26 mouse cellular contexts compared by ENCODE assay signal in genomic region chr12:104057531-104057930, GRCm38 (mm10). TPM values are rescaled to one million over a fixed set of nuclear protein-coding genes. Genes with fewer than 3 reads are reported as not detected.
DNase-seq lines count a peak whose midpoint lies in the region; ATAC-seq lines count a peak whose summit lies in the region.
"Had no signal": no experiment of that assay in that cellular context is flagged by ENCODE, and none has a peak within 500 bp of the region (broad histone marks: within the 10 kb centered on the region; RNA-seq: fewer than 3 reads in every experiment).

No protein-coding gene starts in this region.

- peak overlapping the region; percentile 63 for H3K27ac ChIP-seq in heart, embryonic 13.5 days (replicated peaks)
- H3K27ac ChIP-seq in hindbrain, embryonic 16.5 days (ENCODE audit: low read depth, low read length): no peak overlapping the region
- H3K27ac ChIP-seq: embryonic facial prominence, embryonic 13.5 days; hindbrain, embryonic 14.5 days; limb, embryonic 12.5 days; liver, embryonic 13.5 days; lung, embryonic 15.5 days; midbrain, embryonic 13.5 days; stomach, embryonic 15.5 days had no signal

- peak; percentile 16 to 21 for DNase-seq in cerebellum, postnatal 10 days
- no peak for DNase-seq in cerebellum, adult 8-10 months
- DNase-seq in heart, postnatal 36 days: no peak
- DNase-seq in CD4-positive helper T cell, adult 2 months (ENCODE audit: low read depth, low spot score): peak; percentile 66
- DNase-seq in lung, postnatal 36 days: no peak
- DNase-seq: cerebellum, adult 9-10 months; layer of hippocampus, adult 9-11 months; liver, embryonic 13.5 days; thymus, adult 2 months had no signal

- WGBS in heart, embryonic 13.5 days: 60% methylated on average over 7 of the region's 7 CpGs
- WGBS in hindbrain, embryonic 16.5 days: 84% methylated on average over 7 of the region's 7 CpGs

- H3K27me3 ChIP-seq in heart, embryonic 13.5 days (replicated peaks): peaks cover 54% of the 10 kb centered on the region
- no peaks in the 10 kb centered on the region for H3K27me3 ChIP-seq in hindbrain, embryonic 16.5 days (replicated peaks; ENCODE audit: control insufficient read depth, insufficient read depth, low read length)
- H3K27me3 ChIP-seq: embryonic facial prominence, embryonic 13.5 days; limb, embryonic 12.5 days; liver, embryonic 13.5 days; lung, embryonic 15.5 days; midbrain, embryonic 13.5 days; stomach, embryonic 15.5 days had no signal

- H3K9me3 ChIP-seq in heart, embryonic 13.5 days: no peaks in the 10 kb centered on the region
- no peaks in the 10 kb centered on the region for H3K9me3 ChIP-seq in hindbrain, embryonic 16.5 days (ENCODE audit: control insufficient read depth, low read length)
- H3K9me3 ChIP-seq: embryonic facial prominence, embryonic 13.5 days; limb, embryonic 12.5 days; liver, embryonic 13.5 days; lung, embryonic 15.5 days; midbrain, embryonic 13.5 days; stomach, embryonic 15.5 days had no signal

- H3K9ac ChIP-seq in heart, embryonic 13.5 days: peak overlapping the region; percentile 50; the same call in 1 of the 2 replicates
- no peak overlapping the region for H3K9ac ChIP-seq in hindbrain, embryonic 16.5 days (ENCODE audit: low read depth, low read length)
- H3K9ac ChIP-seq: embryonic facial prominence, embryonic 13.5 days; hindbrain, embryonic 14.5 days; limb, embryonic 12.5 days; liver, embryonic 13.5 days; lung, embryonic 15.5 days; midbrain, embryonic 13.5 days; stomach, embryonic 15.5 days had no signal

- H3K4me2 ChIP-seq in heart, embryonic 13.5 days: no peak overlapping the region
- H3K4me2 ChIP-seq in hindbrain, embryonic 16.5 days (ENCODE audit: low read length): no peak overlapping the region
- H3K4me2 ChIP-seq: embryonic facial prominence, embryonic 13.5 days; hindbrain, embryonic 14.5 days; limb, embryonic 12.5 days; liver, embryonic 13.5 days; lung, embryonic 15.5 days; midbrain, embryonic 13.5 days; stomach, embryonic 15.5 days had no signal

- ATAC-seq in heart, embryonic 13.5 days (ENCODE audit: extremely low read depth, insufficient number of reproducible peaks, low FRiP score, low TSS enrichment): no peak
- peak; percentile 17 for ATAC-seq in megakaryocyte, adult 5-6 weeks (ENCODE audit: poor library complexity, severe bottlenecking)
- ATAC-seq in hindbrain, embryonic 16.5 days: no peak
- ATAC-seq: intestine, embryonic 16.5 days; midbrain, embryonic 13.5 days had no signal

- intact Hi-C loops in heart, postnatal 36 days (cut with DNase I): no loop called here

- H3K4me3 ChIP-seq in heart, embryonic 13.5 days: no peak overlapping the region
- H3K4me3 ChIP-seq in hindbrain, embryonic 16.5 days (ENCODE audit: low read length): no peak overlapping the region
- H3K4me3 ChIP-seq: embryonic facial prominence, embryonic 13.5 days; limb, embryonic 12.5 days; liver, embryonic 13.5 days; lung, embryonic 15.5 days; midbrain, embryonic 13.5 days; stomach, embryonic 15.5 days had no signal

- no peaks in the 10 kb centered on the region for H3K36me3 ChIP-seq in heart, embryonic 13.5 days
- H3K36me3 ChIP-seq in hindbrain, embryonic 16.5 days (ENCODE audit: control insufficient read depth, insufficient read depth, low read length): no peaks in the 10 kb centered on the region
- H3K36me3 ChIP-seq: embryonic facial prominence, embryonic 13.5 days; limb, embryonic 12.5 days; liver, embryonic 13.5 days; lung, embryonic 15.5 days; midbrain, embryonic 13.5 days; stomach, embryonic 15.5 days had no signal

- H3K4me1 ChIP-seq in heart, embryonic 13.5 days: peaks cover 20% of the 10 kb centered on the region
- H3K4me1 ChIP-seq in hindbrain, embryonic 16.5 days (ENCODE audit: control insufficient read depth, insufficient read depth, low read depth, low read length): no peaks in the 10 kb centered on the region
- H3K4me1 ChIP-seq: embryonic facial prominence, embryonic 13.5 days; limb, embryonic 12.5 days; liver, embryonic 13.5 days; lung, embryonic 15.5 days; midbrain, embryonic 13.5 days; stomach, embryonic 15.5 days had no signal

RNA-seq across cellular contexts. Expression of gene Serpina12, which starts 13.3 kb away (rescaled TPM):
- polyA plus RNA-seq in heart, embryonic 13.5 days (2015; fragmentation: Nextera tagmentation; extraction: Ambion mirVana): 0.04 TPM in 1 of 2 replicates, not detected in the other
- total RNA-seq in heart, postnatal 36 days (2021): not detected
- total RNA-seq in megakaryocyte, adult 5-6 weeks (2015): 0.05 and 0.07 TPM in 2 replicates
- not detected in 2 replicates for total RNA-seq in megakaryocyte, adult 5-6 weeks (2017)
- not detected in 2 replicates for polyA plus RNA-seq in hindbrain, embryonic 16.5 days (2015; fragmentation: Nextera tagmentation; extraction: Ambion mirVana)
- total RNA-seq: gastrocnemius, postnatal 4 days; heart, postnatal 14 days; left cerebral cortex, adult 8-10 months had no signal
- polyA plus RNA-seq: embryonic facial prominence, embryonic 13.5 days; hindbrain, embryonic 14.5 days; intestine, embryonic 16.5 days; kidney, embryonic 14.5 days; limb, embryonic 12.5 days; liver, embryonic 13.5 days; lung, embryonic 15.5 days; midbrain, embryonic 13.5 days; neural tube, embryonic 14.5 days; stomach, embryonic 15.5 days had no signal

RNA-seq across cellular contexts. Expression of gene Serpina5, which starts 43.4 kb away (rescaled TPM):
- polyA plus RNA-seq in heart, embryonic 13.5 days (2015; fragmentation: Nextera tagmentation; extraction: Ambion mirVana): not detected in 2 replicates
- not detected for total RNA-seq in heart, postnatal 36 days (2021)
- total RNA-seq in megakaryocyte, adult 5-6 weeks (2015): not detected in 2 replicates
- total RNA-seq in megakaryocyte, adult 5-6 weeks (2017): not detected in 2 replicates
- polyA plus RNA-seq in hindbrain, embryonic 16.5 days (2015; fragmentation: Nextera tagmentation; extraction: Ambion mirVana): not detected in 2 replicates
- total RNA-seq: gastrocnemius, postnatal 4 days; heart, postnatal 14 days; left cerebral cortex, adult 8-10 months had no signal
- polyA plus RNA-seq: embryonic facial prominence, embryonic 13.5 days; hindbrain, embryonic 14.5 days; kidney, embryonic 14.5 days; limb, embryonic 12.5 days; midbrain, embryonic 13.5 days; neural tube, embryonic 14.5 days had no signal

RNA-seq across cellular contexts. Expression of gene Serpina9, which starts 44.0 kb away (rescaled TPM):
- 0.55 and 0.72 TPM in 2 replicates for polyA plus RNA-seq in heart, embryonic 13.5 days (2015; fragmentation: Nextera tagmentation; extraction: Ambion mirVana)
- not detected for total RNA-seq in heart, postnatal 36 days (2021)
- total RNA-seq in megakaryocyte, adult 5-6 weeks (2015): not detected in 2 replicates
- total RNA-seq in megakaryocyte, adult 5-6 weeks (2017): not detected in 2 replicates
- polyA plus RNA-seq in hindbrain, embryonic 16.5 days (2015; fragmentation: Nextera tagmentation; extraction: Ambion mirVana): 0.09 and 0.27 TPM in 2 replicates
- total RNA-seq: adrenal gland, adult 18-20 months; gastrocnemius, postnatal 4 days had no signal
- polyA plus RNA-seq: hindbrain, embryonic 14.5 days; kidney, embryonic 14.5 days; limb, embryonic 12.5 days; liver, embryonic 13.5 days; midbrain, embryonic 13.5 days; neural tube, embryonic 14.5 days; stomach, embryonic 15.5 days had no signal

RNA-seq across cellular contexts. Expression of gene Serpina3a, which starts 55.0 kb away (rescaled TPM):
- not detected in 2 replicates for polyA plus RNA-seq in heart, embryonic 13.5 days (2015; fragmentation: Nextera tagmentation; extraction: Ambion mirVana)
- total RNA-seq in heart, postnatal 36 days (2021): not detected
- not detected in 2 replicates for total RNA-seq in megakaryocyte, adult 5-6 weeks (2015)
- total RNA-seq in megakaryocyte, adult 5-6 weeks (2017): not detected in 2 replicates
- not detected in 2 replicates for polyA plus RNA-seq in hindbrain, embryonic 16.5 days (2015; fragmentation: Nextera tagmentation; extraction: Ambion mirVana)
- total RNA-seq: adrenal gland, adult 18-20 months; adrenal gland, postnatal 4 days; gastrocnemius, postnatal 4 days; heart, postnatal 14 days; left cerebral cortex, adult 8-10 months had no signal
- polyA plus RNA-seq: embryonic facial prominence, embryonic 13.5 days; hindbrain, embryonic 14.5 days; intestine, embryonic 16.5 days; kidney, embryonic 14.5 days; limb, embryonic 12.5 days; liver, embryonic 13.5 days; lung, embryonic 15.5 days; midbrain, embryonic 13.5 days; neural tube, embryonic 14.5 days; stomach, embryonic 15.5 days; thymus, adult 2 months had no signal

Comparison
In these comparisons a context has a peak if more than half of its experiments do, and no peak if none do; other contexts are left out.
1. DNase-seq: peak in cerebellum, postnatal 10 days (2 of 2) and CD4-positive helper T cell, adult 2 months (single experiment); none in cerebellum, adult 8-10 months (single experiment), heart, postnatal 36 days (0 of 2) and lung, postnatal 36 days (single experiment).